Mouse (Mus musculus) midbrain, embryonic 14.5 days (tissue): ENCODE data around the gene 4930564D02Rik. TPM values are rescaled to one million over a fixed set of nuclear protein-coding genes. Genes with fewer than 3 reads are reported as not detected.

Experiments used
- ATAC-seq: fragments of 200-750 bp; cut with Nextera tagmentation; 2 replicates; pipeline ENCODE4 v1.8.0; 2017; ENCODE audit warnings: moderate number of reproducible peaks, moderate library complexity; ENCODE audit not compliant: low FRiP score, low TSS enrichment
- DNase-seq: peaks from one replicate; pipeline ENCODE4 v3.0.0-alpha.2; 2015
- H3K27ac ChIP-seq: fragments of 300-500 bp; sonication (generic); replicated peaks from 2 replicates; pipeline ENCODE4 v1.5.1; 2014; ENCODE audit warnings: mild to moderate bottlenecking, low read depth, low read length, moderate library complexity
- H3K27me3 ChIP-seq: fragments of 300-500 bp; sonication (generic); 2 replicates; pipeline ENCODE4 v1.6.1; 2014; ENCODE audit warnings: low read length, control low read depth, mixed read lengths; ENCODE audit not compliant: control insufficient read depth, insufficient read depth
- H3K36me3 ChIP-seq: fragments of 300-500 bp; sonication (generic); 2 replicates; pipeline ENCODE4 v1.6.1; 2014; ENCODE audit warnings: low read length, control low read depth; ENCODE audit not compliant: control insufficient read depth, insufficient read depth
- H3K4me1 ChIP-seq: fragments of 300-500 bp; sonication (generic); 2 replicates; pipeline ENCODE4 v1.6.1; 2014; ENCODE audit warnings: mild to moderate bottlenecking, antibody characterized with exemption, low read length, control low read depth; ENCODE audit not compliant: control insufficient read depth, insufficient read depth
- H3K4me2 ChIP-seq: fragments of 300-500 bp; sonication (generic); 2 replicates; pipeline ENCODE4 v1.6.1; 2014; ENCODE audit warnings: mild to moderate bottlenecking, low read length, moderate library complexity
- H3K4me3 ChIP-seq: fragments of 300-500 bp; sonication (generic); replicated peaks from 2 replicates; pipeline ENCODE4 v1.5.1; 2014; ENCODE audit warnings: low read depth, low read length
- H3K9ac ChIP-seq: fragments of 300-500 bp; sonication (generic); replicated peaks from 2 replicates; pipeline ENCODE4 v1.6.1; 2014; ENCODE audit warnings: mild to moderate bottlenecking, low read length, moderate library complexity
- H3K9me3 ChIP-seq: fragments of 300-500 bp; sonication (generic); 2 replicates; pipeline ENCODE4 v1.6.1; 2016; ENCODE audit warnings: low read length, control low read depth, mixed read lengths; ENCODE audit not compliant: control insufficient read depth
- WGBS: fragments of 180-500 bp; shearing (Covaris S2); extraction: QIAGEN DNeasy Blood & Tissue Kit; methylation state at CpG from one replicate; pipeline ENCODE4 v1.1.7; 2014; 5-methylcytosine and 5-hydroxymethylcytosine counted together
- polyA plus RNA-seq: library from polyadenylated mRNA; unstranded; fragments of >200 nt; fragmentation: Nextera tagmentation; extraction: Ambion mirVana; gene quantifications from 2 replicates; pipeline ENCODE4 v1.2.1, GENCODE M21; 2014

4930564D02Rik gene
- polyA plus RNA-seq, 1 experiment from 2014 or later = not detected

- ATAC-seq (no peak), DNase-seq (no peak)
- Histone ChIP-seq H3K27ac (no peak overlapping the region), H3K9me3 (no peaks in the 10 kb centered on the region), H3K9ac (no peak overlapping the region), H3K36me3 (no peaks in the 10 kb centered on the region), H3K4me3 (no peak overlapping the region), H3K4me2 (no peak overlapping the region), H3K4me1 (no peaks in the 10 kb centered on the region), H3K27me3 (no peaks in the 10 kb centered on the region)
- WGBS = 92% methylated on average over 4 of the region's 4 CpGs
Measured at GRCm38 (mm10) chr3:105105827-105106226, 39.2 kb downstream of the 4930564D02Rik start.

GRCm38 (mm10) chr3:105113859-105114258 is 47.2 kb downstream of the 4930564D02Rik start:
- no peak for ATAC-seq
- Histone ChIP-seq H3K4me1 (no peaks in the 10 kb centered on the region), H3K9me3 (no peaks in the 10 kb centered on the region), H3K4me3 (no peak overlapping the region), H3K36me3 (no peaks in the 10 kb centered on the region), H3K9ac (no peak overlapping the region), H3K27me3 (no peaks in the 10 kb centered on the region), H3K4me2 (no peak overlapping the region), H3K27ac (no peak overlapping the region)
- no peak for DNase-seq
- WGBS = 92% methylated on average over 4 of the region's 4 CpGs

DNA sequence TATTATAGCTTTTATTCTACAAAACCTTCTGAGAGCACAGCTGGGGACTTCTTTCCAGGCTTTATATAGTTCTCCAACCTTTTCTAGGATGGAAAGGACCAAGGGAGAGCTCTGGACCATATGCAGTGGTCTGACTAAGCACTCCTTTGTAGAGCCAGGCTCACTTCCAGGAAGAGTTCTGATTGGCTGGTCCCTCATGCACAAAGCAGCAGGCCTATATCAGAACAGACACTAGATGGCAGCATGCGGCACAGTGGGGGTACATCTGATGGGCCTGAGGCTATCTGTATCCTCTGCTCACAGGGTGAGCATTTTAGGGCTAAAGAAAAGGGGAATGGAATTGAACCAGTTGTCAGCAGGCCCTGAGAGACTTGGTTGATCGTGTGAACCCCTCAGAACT is 47.6 kb downstream of the 4930564D02Rik start:
- Histone ChIP-seq H3K9ac (no peak overlapping the region), H3K9me3 (no peaks in the 10 kb centered on the region), H3K4me2 (no peak overlapping the region), H3K27me3 (no peaks in the 10 kb centered on the region), H3K4me3 (no peak overlapping the region), H3K36me3 (no peaks in the 10 kb centered on the region), H3K27ac (no peak overlapping the region), H3K4me1 (no peaks in the 10 kb centered on the region)
- ATAC-seq (no peak), DNase-seq (peak; percentile 78)
- 36% methylated on average over 2 of the region's 2 CpGs for WGBS

- WGBS = 82% methylated on average over 4 of the region's 4 CpGs
- H3K9ac ChIP-seq = no peak overlapping the region
- H3K27me3 ChIP-seq = no peaks in the 10 kb centered on the region
- H3K4me1 ChIP-seq = no peaks in the 10 kb centered on the region
- no peak for DNase-seq
- H3K9me3 ChIP-seq = no peaks in the 10 kb centered on the region
- H3K27ac ChIP-seq = no peak overlapping the region
- no peak overlapping the region for H3K4me3 ChIP-seq
- H3K36me3 ChIP-seq = no peaks in the 10 kb centered on the region
- ATAC-seq = no peak
- no peak overlapping the region for H3K4me2 ChIP-seq
Measured at GRCm38 (mm10) chr3:105116596-105116995, 50.0 kb downstream of the 4930564D02Rik start.

- DNase-seq (no peak), ATAC-seq (no peak)
- no peak overlapping the region for H3K4me3 ChIP-seq
- no peaks in the 10 kb centered on the region for H3K4me1 ChIP-seq
- no peak overlapping the region for H3K27ac ChIP-seq
- no peaks in the 10 kb centered on the region for H3K9me3 ChIP-seq
- H3K4me2 ChIP-seq = no peak overlapping the region
- H3K9ac ChIP-seq = no peak overlapping the region
- H3K27me3 ChIP-seq = no peaks in the 10 kb centered on the region
- WGBS = 80% methylated on average over 3 of the region's 3 CpGs
- H3K36me3 ChIP-seq = no peaks in the 10 kb centered on the region
Measured at GRCm38 (mm10) chr3:105123776-105124175, 57.1 kb downstream of the 4930564D02Rik start.

DNA sequence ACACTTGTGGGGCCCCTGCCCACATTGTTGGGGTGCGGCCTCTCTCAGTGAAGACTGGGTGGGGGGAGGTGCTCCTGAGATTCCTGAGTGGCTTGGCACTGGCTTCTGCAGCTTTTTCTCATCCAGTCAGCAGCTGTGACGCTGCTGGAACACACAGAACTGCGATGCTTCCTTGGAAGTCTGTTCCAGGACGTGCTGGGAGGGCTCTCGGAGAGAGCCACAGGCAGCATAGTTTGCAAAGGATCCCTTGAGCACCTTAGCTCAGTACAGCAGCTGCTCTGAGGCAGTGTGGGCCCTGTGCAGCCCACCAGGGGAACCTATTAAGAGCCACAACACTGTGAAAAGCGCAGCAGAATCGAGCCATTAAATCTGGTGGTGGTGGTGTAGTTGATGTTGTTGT is 61.2 kb downstream of the 4930564D02Rik start:
- H3K9ac ChIP-seq = no peak overlapping the region
- ATAC-seq = no peak
- no peaks in the 10 kb centered on the region for H3K27me3 ChIP-seq
- H3K36me3 ChIP-seq = no peaks in the 10 kb centered on the region
- WGBS = 51% methylated on average over 7 of the region's 7 CpGs
- no peak overlapping the region for H3K4me3 ChIP-seq
- no peaks in the 10 kb centered on the region for H3K4me1 ChIP-seq
- no peak overlapping the region for H3K4me2 ChIP-seq
- no peak overlapping the region for H3K27ac ChIP-seq
- no peaks in the 10 kb centered on the region for H3K9me3 ChIP-seq
- DNase-seq = no peak

Other genes with a start within 250 kb of the 4930564D02Rik start
- 3.6 and 6.6 TPM in 2 replicates for gene Mov10, start 248.3 kb upstream of the 4930564D02Rik start, polyA plus RNA-seq
- gene St7l, start 202.8 kb upstream of the 4930564D02Rik start, polyA plus RNA-seq = 34.4 and 40.1 TPM in 2 replicates
- 144 and 213 TPM in 2 replicates for gene Capza1, start 202.3 kb upstream of the 4930564D02Rik start, polyA plus RNA-seq
- gene Wnt2b, start 104.9 kb upstream of the 4930564D02Rik start, polyA plus RNA-seq = 0.65 and 0.93 TPM in 2 replicates
- gene Cttnbp2nl, start 13.7 kb upstream of the 4930564D02Rik start, polyA plus RNA-seq = 36.5 and 59.7 TPM in 2 replicates